Mouse (Mus musculus): ENCODE data around the gene Fam186b.

GRCm38 (mm10) chr15:99333676-99334065, 38.0 kb upstream of the Fam186b start:
- TF ChIP-seq CTCF (IDR thresholded peaks at IDR 0.05; ENCODE audit: low read depth), result no peak; the same call in 1 of the 2 replicates
- peak; percentile 40; the same call in 1 of the 2 replicates for TF ChIP-seq EP300 (IDR thresholded peaks at IDR 0.05; ENCODE audit: low read depth)
